Mouse (Mus musculus) myocyte (in vitro differentiated cells): Measurements from ENCODE around the gene Dynll1. TPM values are rescaled to one million over a fixed set of nuclear protein-coding genes. Genes with fewer than 3 reads are reported as not detected.

Experiments used
- H3K27me3 ChIP-seq: one replicate; pipeline ENCODE4 v1.6.1; 2011; ENCODE audit not compliant: control insufficient read depth, insufficient read depth, insufficient read length
- H3K36me3 ChIP-seq: one replicate; pipeline ENCODE4 v1.6.1; 2011; ENCODE audit not compliant: control insufficient read depth, insufficient read depth
- H3K4me2 ChIP-seq: one replicate; pipeline ENCODE4 v1.6.1; 2011; ENCODE audit warnings: low read depth, control low read depth
- H3K4me3 ChIP-seq: one replicate; pipeline ENCODE4 v1.5.1; 2011; ENCODE audit warnings: mild to moderate bottlenecking, control low read depth, moderate library complexity
- H3K79me2 ChIP-seq: one replicate; pipeline ENCODE4 v1.6.1; 2011; ENCODE audit not compliant: control insufficient read depth, insufficient read depth
- H3ac ChIP-seq: one replicate; pipeline ENCODE4 v1.6.1; 2011; ENCODE audit not compliant: control insufficient read depth, insufficient read length
- CEBPB ChIP-seq: IDR thresholded peaks from 2 replicates; pipeline ENCODE4 v1.6.1; 2011; ENCODE audit warnings: mild to moderate bottlenecking, moderate library complexity; ENCODE audit not compliant: poor library complexity, insufficient read depth, severe bottlenecking
- E2F4 ChIP-seq: IDR thresholded peaks from one replicate; pipeline ENCODE4 v1.6.1; 2011; ENCODE audit warnings: mild to moderate bottlenecking, control low read depth, moderate library complexity; ENCODE audit not compliant: insufficient read depth
- MAX ChIP-seq: IDR thresholded peaks from one replicate; pipeline ENCODE4 v1.6.1; 2011; ENCODE audit warnings: low read depth, mild to moderate bottlenecking, control low read depth
- MYOD1 ChIP-seq, 3 experiments: IDR thresholded peaks; one replicate each; pipeline ENCODE4 v1.6.1; 2011; ENCODE audit warnings: control low read depth in 2 of 3, low read depth in 2 of 3, mild to moderate bottlenecking in 2 of 3, moderate library complexity in 1 of 3; ENCODE audit not compliant: insufficient read length in 2 of 3, control insufficient read depth in 1 of 3
- MYOG ChIP-seq, 3 experiments: IDR thresholded peaks; one replicate each; pipeline ENCODE4 v1.6.1; 2011; ENCODE audit warnings: control low read depth in 2 of 3, low read depth in 2 of 3, mild to moderate bottlenecking in 2 of 3; ENCODE audit not compliant: insufficient read length in 2 of 3, control insufficient read depth in 1 of 3, insufficient read depth in 1 of 3
- POLR2A ChIP-seq: IDR thresholded peaks from one replicate; pipeline ENCODE4 v1.6.1; 2011; ENCODE audit warnings: low read depth, mild to moderate bottlenecking, control low read depth, moderate library complexity; ENCODE audit not compliant: insufficient read length
- POLR2AphosphoS2 ChIP-seq: IDR thresholded peaks from one replicate; pipeline ENCODE4 v1.6.1; 2011; ENCODE audit warnings: low read depth, control low read depth; ENCODE audit not compliant: insufficient read length
- REST ChIP-seq: IDR thresholded peaks from one replicate; pipeline ENCODE4 v1.6.1; 2011; ENCODE audit warnings: mild to moderate bottlenecking, control low read depth, moderate library complexity; ENCODE audit not compliant: insufficient read depth, insufficient read length
- SRF ChIP-seq: IDR thresholded peaks from one replicate; pipeline ENCODE4 v1.6.1; 2011; ENCODE audit warnings: low read depth; ENCODE audit not compliant: control insufficient read depth, insufficient read length
- TCF12 ChIP-seq: IDR thresholded peaks from one replicate; pipeline ENCODE4 v1.6.1; 2011; ENCODE audit warnings: mild to moderate bottlenecking, control low read depth; ENCODE audit not compliant: poor library complexity, insufficient read depth, severe bottlenecking
- TCF3 ChIP-seq: IDR thresholded peaks from one replicate; pipeline ENCODE4 v1.6.1; 2011; ENCODE audit warnings: low read depth, control low read depth; ENCODE audit not compliant: insufficient read length
- USF1 ChIP-seq: IDR thresholded peaks from one replicate; pipeline ENCODE4 v1.6.1; 2011; ENCODE audit warnings: low read depth, mild to moderate bottlenecking, control low read depth, moderate library complexity
- polyA plus RNA-seq: library from polyadenylated mRNA; unstranded; fragments of >200 nt; fragmentation: generic; extraction: Trizol; gene quantifications from one replicate; pipeline ENCODE4 v1.2.1, GENCODE M21; 2012; ENCODE audit warnings: missing spikeins

Gene Dynll1
- polyA plus RNA-seq, 1 experiment, result 585 TPM

- H3K36me3 ChIP-seq, result peaks cover 22% of the 10 kb centered on the region
These were observed 4.5 kb downstream of the Dynll1 start for GRCm38 (mm10) chr5:115296347-115296746.

GRCm38 (mm10) chr5:115294173-115294572, 6.6 kb downstream of the Dynll1 start:
- Histone ChIP-seq H3K79me2 (peaks cover 7% of the 10 kb centered on the region), H3K4me3 (no peak overlapping the region), H3K27me3 (no peaks in the 10 kb centered on the region), H3ac (no peak overlapping the region), H3K36me3 (peaks cover 25% of the 10 kb centered on the region), H3K4me2 (no peak overlapping the region)
- TF ChIP-seq MAX (no peak), MYOG (IDR thresholded peaks at IDR 0.05; ENCODE audit: control insufficient read depth in 1 of 3, insufficient read depth in 1 of 3, insufficient read length in 2 of 3, low read depth in 2 of 3) (no peak), REST (no peak), POLR2AphosphoS2 (no peak), TCF3 (no peak), E2F4 (no peak), POLR2A (no peak), SRF (no peak), TCF12 (no peak), USF1 (no peak), CEBPB (no peak), MYOD1 (IDR thresholded peaks at IDR 0.05; ENCODE audit: control insufficient read depth in 1 of 3, insufficient read length in 2 of 3, low read depth in 2 of 3) (no peak)

More at GRCm38 (mm10) chr5:115296347-115296746, 4.5 kb downstream of the Dynll1 start:
- H3K27me3 ChIP-seq, result no peaks in the 10 kb centered on the region
- no peak overlapping the region for H3ac ChIP-seq
- no peak overlapping the region for H3K4me3 ChIP-seq
- H3K4me2 ChIP-seq, result no peak overlapping the region
- TF ChIP-seq POLR2AphosphoS2, result peak; percentile 40
- TF ChIP-seq SRF, result no peak
- H3K79me2 ChIP-seq, result peaks cover 19% of the 10 kb centered on the region

- Histone ChIP-seq H3ac (no peak overlapping the region), H3K79me2 (peaks cover 21% of the 10 kb centered on the region), H3K4me2 (no peak overlapping the region), H3K36me3 (peaks cover 10% of the 10 kb centered on the region), H3K27me3 (no peaks in the 10 kb centered on the region), H3K4me3 (no peak overlapping the region)
- TF ChIP-seq MYOG (IDR thresholded peaks at IDR 0.05; ENCODE audit: control insufficient read depth in 1 of 3, insufficient read depth in 1 of 3, insufficient read length in 2 of 3, low read depth in 2 of 3), result no peak
- no peak for TF ChIP-seq POLR2AphosphoS2
- TF ChIP-seq TCF3, result no peak
- TF ChIP-seq POLR2A, result no peak
- TF ChIP-seq MAX, result no peak
- TF ChIP-seq CEBPB, result no peak
- no peak for TF ChIP-seq TCF12
- TF ChIP-seq E2F4, result no peak
- TF ChIP-seq MYOD1 (IDR thresholded peaks at IDR 0.05; ENCODE audit: control insufficient read depth in 1 of 3, insufficient read length in 2 of 3, low read depth in 2 of 3), result no peak
- TF ChIP-seq USF1, result no peak
- no peak for TF ChIP-seq SRF
- no peak for TF ChIP-seq REST
These were observed 16.1 kb downstream of the Dynll1 start for GRCm38 (mm10) chr5:115284735-115285134.

- Histone ChIP-seq H3K4me2 (peak overlapping the region; percentile 99), H3K79me2 (peaks cover 21% of the 10 kb centered on the region), H3ac (peak overlapping the region; percentile 53), H3K36me3 (peaks cover 5% of the 10 kb centered on the region), H3K27me3 (no peaks in the 10 kb centered on the region), H3K4me3 (peak overlapping the region; percentile 86)
- TF ChIP-seq SRF (no peak), POLR2A (no peak), CEBPB (no peak), E2F4 (no peak), TCF12 (no peak), TCF3 (no peak), MAX (no peak), MYOD1 (IDR thresholded peaks at IDR 0.05; ENCODE audit: control insufficient read depth in 1 of 3, insufficient read length in 2 of 3, low read depth in 2 of 3) (no peak), REST (no peak), MYOG (IDR thresholded peaks at IDR 0.05; ENCODE audit: control insufficient read depth in 1 of 3, insufficient read depth in 1 of 3, insufficient read length in 2 of 3, low read depth in 2 of 3) (no peak), POLR2AphosphoS2 (no peak)
These were observed 20.6 kb downstream of the Dynll1 start for GRCm38 (mm10) chr5:115280050-115280687.
